Mouse (Mus musculus) effector memory CD4-positive, alpha-beta T cell, adult 7 months (primary cell): Measurements from ENCODE around the gene Fam208a. TPM values are rescaled to one million over a fixed set of nuclear protein-coding genes. Genes with fewer than 3 reads are reported as not detected.

ENCODE experiments used
- polyA plus RNA-seq: library from polyadenylated mRNA; unstranded; fragments of 100-300 nt; shearing (Covaris generic); gene quantifications from one replicate; pipeline ENCODE4 v1.2.1, GENCODE M21; 2017

Gene Fam208a
- 25.5 TPM for polyA plus RNA-seq

GRCm38 (mm10) chr14:27428573-27428972 lies at the start of gene Fam208a:
TSS of gene Fam208a (plus strand) at chr14:27428834.

DNA sequence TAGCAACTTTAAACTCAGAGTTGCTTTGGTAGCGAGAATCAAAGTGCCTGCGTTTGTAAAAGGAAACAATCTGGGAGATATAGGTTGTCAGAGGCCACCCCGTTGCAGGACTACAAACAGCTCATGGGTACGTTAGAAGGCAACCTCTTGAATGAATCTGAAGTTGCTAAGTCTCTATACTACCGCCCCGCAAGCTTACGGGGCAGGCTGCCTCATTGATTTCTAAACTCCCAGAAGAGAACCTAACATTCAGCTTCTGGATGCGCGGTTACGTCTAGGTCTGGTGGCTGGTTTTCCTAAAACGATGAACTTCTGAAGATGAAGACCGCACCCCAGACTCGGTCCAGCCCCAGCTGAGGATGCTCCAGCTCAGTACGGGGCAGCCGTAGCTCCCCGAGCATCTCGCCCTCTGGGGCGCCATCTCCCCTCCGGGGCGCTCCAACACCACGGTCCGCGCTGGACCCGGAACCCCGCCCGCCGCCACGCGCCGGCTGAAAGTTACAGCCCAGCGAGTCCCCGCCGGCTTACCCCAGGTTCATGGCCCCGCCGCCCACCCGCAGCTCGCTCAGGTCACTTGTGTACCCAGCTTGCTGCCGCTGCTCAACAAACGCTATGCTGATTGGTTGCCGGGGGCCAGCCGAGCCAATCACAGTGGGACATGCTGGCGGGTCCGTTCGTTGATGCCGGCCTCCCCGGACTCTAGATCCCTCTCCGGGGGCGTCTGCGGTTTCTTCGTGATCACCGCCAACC lies 79.4 kb downstream of the Fam208a start, which contains the start of gene Ccdc66:
Gene Ccdc66 (minus strand): TSS at position 567 of the 750 bp plus-strand sequence.

Other genes with a start within 250 kb of the Fam208a start
- 8.1 TPM for gene Ccdc66, start 79.6 kb downstream of the Fam208a start, polyA plus RNA-seq
- 1.6 TPM for gene Erc2, start 193.6 kb downstream of the Fam208a start, polyA plus RNA-seq